Mouse (Mus musculus): ENCODE measurements at regions not wholly inside any gene's neighbourhood (a gene's known extent, or its start where the extent isn't known, plus 50 kb on each side); places are given as distances from the start of the nearest gene placed in this dataset.
"Not testable (repeated sequence)": the region's sequence is repeated elsewhere in the genome, so short reads cannot be mapped to it uniquely, and the experiment has no call there.

- not testable (repeated sequence) for DNase-seq
These were observed 56.1 kb upstream of the Klf13 start for GRCm38 (mm10) chr7:63994769-63995168.

- DNase-seq: peak; percentile 53
These were observed 53.4 kb upstream of the Klf13 start for GRCm38 (mm10) chr7:63992155-63992554.

GRCm38 (mm10) chr7:63991085-63992010, 52.6 kb upstream of the Klf13 start:
- peak; percentile 81 for DNase-seq

- DNase-seq: no peak
These were observed 51.8 kb upstream of the Klf13 start for GRCm38 (mm10) chr7:63990312-63991028.

GRCm38 (mm10) chr7:63989736-63990135, 51.0 kb upstream of the Klf13 start:
- DNase-seq: no peak
